Mouse (Mus musculus): ENCODE measurements around the gene Akap13. TPM values are rescaled to one million over a fixed set of nuclear protein-coding genes. Genes with fewer than 3 reads are reported as not detected.

The Akap13 gene
- polyA plus RNA-seq, 1 experiment, result 13.5 TPM

DNA sequence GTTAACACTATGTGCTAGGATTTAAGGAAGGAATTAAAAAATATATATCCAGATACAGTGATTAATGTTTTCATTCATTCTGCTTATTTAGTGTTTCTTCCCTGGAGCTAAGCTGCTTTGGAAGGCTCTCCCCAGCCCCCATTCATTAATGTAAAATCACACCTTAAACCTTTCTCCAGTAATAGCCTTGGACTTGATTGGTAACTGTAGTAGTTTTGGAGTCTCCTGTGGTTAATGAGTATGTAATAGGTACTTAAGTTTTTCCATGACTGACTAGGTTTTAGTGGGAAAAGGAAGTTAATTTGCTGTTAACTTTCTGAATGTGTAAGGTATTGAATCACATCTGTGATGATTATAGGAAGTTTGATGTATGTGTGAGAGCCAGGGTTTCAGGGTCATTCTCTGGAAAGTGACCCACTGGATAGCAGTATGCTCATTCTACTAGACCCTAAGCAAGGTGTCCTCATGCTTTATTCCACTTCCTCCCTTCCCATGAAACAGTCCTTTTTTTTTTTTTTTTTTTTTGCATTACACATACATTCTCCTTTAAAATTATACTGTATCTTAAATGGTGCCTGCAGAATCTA is 19.3 kb downstream of the Akap13 start:
- TF ChIP-seq CTCF (IDR thresholded peaks at IDR 0.05; ENCODE audit: extremely low read depth, insufficient read depth, low read length) (no peak), POLR2A (IDR thresholded peaks at IDR 0.05; ENCODE audit: extremely low read depth, insufficient read depth, low read length) (no peak)
- no peak overlapping the region for H3K27ac ChIP-seq (ENCODE audit: insufficient read depth, low read length)
- no peaks in the 10 kb centered on the region for H3K4me1 ChIP-seq (ENCODE audit: control insufficient read depth, insufficient read depth, low read length)
- H3K4me3 ChIP-seq (ENCODE audit: insufficient read depth, low read length), result no peak overlapping the region

DNA sequence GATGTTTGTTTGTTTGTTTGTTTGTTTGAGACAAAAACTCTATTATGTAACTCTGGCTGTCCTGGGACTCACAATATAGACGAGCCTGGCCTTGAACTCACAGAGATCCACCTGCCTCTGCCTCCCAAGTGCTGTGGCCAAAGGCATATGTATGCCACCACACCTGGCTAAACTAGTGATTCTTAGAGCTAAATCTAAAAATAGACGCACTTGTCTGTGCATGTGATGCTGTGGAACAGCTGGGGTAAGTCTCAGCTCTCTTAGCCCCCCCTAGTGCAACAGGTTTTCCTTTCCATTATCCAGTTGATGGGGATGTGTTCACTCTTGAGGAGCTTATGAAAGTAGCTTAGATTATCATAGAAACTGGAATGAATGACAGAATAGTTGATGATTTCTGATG is 22.7 kb downstream of the Akap13 start:
- no peak overlapping the region for H3K27ac ChIP-seq (ENCODE audit: insufficient read depth, low read length)
- TF ChIP-seq CTCF (IDR thresholded peaks at IDR 0.05; ENCODE audit: extremely low read depth, insufficient read depth, low read length), result no peak
- no peak for TF ChIP-seq POLR2A (IDR thresholded peaks at IDR 0.05; ENCODE audit: extremely low read depth, insufficient read depth, low read length)
- no peak overlapping the region for H3K4me3 ChIP-seq (ENCODE audit: insufficient read depth, low read length)
- H3K4me1 ChIP-seq (ENCODE audit: control insufficient read depth, insufficient read depth, low read length), result no peaks in the 10 kb centered on the region

DNA sequence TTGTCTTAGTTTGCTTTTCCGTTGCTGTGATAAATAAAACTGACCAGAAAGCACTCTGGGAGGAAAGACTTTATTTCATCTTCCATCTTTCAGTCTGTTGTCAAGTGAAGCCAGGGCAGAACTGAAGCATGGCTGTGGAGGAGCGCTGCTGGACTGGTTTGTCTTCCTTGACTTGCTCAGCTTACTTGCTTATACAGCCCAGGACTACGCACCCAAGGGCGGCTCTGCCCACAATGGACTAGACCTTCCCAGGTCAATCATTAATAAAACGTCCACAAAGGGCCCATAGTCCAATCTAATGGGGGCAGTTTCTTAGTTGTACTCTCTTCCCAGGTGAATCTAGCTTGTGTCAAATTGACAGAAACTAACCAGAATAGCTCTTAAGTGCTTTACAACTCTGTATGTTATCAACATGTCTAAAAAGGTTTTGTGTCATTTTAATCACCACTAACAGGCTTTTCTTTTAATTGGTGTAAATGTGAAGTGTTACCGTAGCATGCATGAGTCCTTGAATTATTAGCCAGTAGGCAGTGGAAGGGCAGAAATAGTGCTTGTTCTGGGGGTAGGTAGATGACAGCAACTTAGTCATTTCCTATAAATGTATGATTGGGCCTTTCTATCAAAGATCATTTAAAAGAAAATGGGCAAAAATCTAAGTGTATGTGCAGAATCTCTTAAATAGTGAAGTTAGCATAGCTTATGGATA is 25.5 kb downstream of the Akap13 start:
- TF ChIP-seq POLR2A (IDR thresholded peaks at IDR 0.05; ENCODE audit: extremely low read depth, insufficient read depth, low read length) (no peak), CTCF (IDR thresholded peaks at IDR 0.05; ENCODE audit: extremely low read depth, insufficient read depth, low read length) (no peak)
- Histone ChIP-seq H3K4me3 (ENCODE audit: insufficient read depth, low read length) (no peak overlapping the region), H3K4me1 (ENCODE audit: control insufficient read depth, insufficient read depth, low read length) (no peaks in the 10 kb centered on the region), H3K27ac (ENCODE audit: insufficient read depth, low read length) (no peak overlapping the region)

DNA sequence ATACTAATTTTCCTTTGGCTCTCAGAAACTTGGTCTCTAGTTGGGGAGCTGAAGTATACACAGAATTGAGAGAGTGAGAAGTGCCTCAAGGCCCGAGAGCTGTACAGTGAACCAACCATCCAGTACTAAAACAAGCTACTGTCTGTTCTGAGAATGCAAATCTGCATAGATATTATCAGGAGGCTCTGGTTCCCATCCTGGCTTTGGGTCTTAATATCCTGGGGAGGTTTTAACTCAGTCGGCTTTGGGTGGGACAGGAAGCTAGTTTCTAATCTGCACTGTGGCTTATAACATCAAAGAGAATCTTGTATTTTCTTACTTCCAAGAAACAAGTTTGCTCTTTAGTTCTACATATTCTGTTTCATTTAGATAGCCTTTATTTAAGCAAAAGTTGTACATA is 30.7 kb downstream of the Akap13 start:
- Histone ChIP-seq H3K27ac (ENCODE audit: insufficient read depth, low read length) (no peak overlapping the region), H3K4me1 (ENCODE audit: control insufficient read depth, insufficient read depth, low read length) (no peaks in the 10 kb centered on the region), H3K4me3 (ENCODE audit: insufficient read depth, low read length) (no peak overlapping the region)
- TF ChIP-seq POLR2A (IDR thresholded peaks at IDR 0.05; ENCODE audit: extremely low read depth, insufficient read depth, low read length), result no peak
- no peak for TF ChIP-seq CTCF (IDR thresholded peaks at IDR 0.05; ENCODE audit: extremely low read depth, insufficient read depth, low read length)

DNA sequence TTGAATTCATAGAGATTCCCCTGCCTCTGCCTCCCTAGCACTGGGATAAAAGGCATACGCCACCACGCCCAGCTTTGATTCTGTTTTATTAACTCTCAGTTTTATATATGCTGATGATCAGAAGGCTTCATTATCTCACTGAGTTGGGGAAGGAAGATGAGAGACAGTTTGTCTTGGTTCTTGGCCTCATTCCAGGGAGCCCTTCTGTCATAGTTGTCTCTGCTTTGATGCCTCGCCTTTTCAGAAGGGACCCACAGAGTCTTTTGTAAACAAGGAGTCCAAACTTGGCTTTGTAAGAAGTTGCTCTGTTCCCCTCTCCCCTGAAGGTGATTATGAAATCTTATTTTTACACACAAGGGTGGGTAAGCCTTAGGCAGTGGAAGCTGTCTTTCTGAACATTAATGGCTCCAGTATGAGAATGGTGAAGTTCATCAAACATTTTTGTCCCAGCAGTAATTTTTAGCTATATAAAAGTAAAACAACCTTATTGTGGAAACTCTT is 40.7 kb downstream of the Akap13 start:
- H3K27ac ChIP-seq (ENCODE audit: insufficient read depth, low read length), result no peak overlapping the region

DNA sequence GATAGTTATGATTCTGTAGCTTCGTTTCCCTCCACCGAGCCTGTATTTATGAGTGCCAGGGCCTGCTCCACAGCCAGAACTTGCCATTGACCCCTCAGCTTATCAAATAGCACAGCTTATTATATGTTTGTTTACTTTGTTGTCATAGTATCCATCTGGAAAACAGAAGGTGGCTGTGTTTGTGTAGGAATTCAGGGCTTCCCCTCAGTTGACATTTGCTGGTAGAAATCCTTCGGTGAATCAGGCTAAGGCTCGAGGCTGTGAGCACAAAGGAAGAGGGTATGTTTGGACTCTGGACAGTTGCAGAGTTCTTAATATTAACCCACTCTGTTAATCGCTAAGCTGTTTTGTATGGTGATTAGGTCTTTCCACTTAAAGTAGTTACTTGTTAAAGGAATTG is 43.3 kb downstream of the Akap13 start:
- H3K4me1 ChIP-seq (ENCODE audit: control insufficient read depth, insufficient read depth, low read length), result no peaks in the 10 kb centered on the region
- H3K4me3 ChIP-seq (ENCODE audit: insufficient read depth, low read length), result no peak overlapping the region
- H3K27ac ChIP-seq (ENCODE audit: insufficient read depth, low read length), result no peak overlapping the region
- TF ChIP-seq POLR2A (IDR thresholded peaks at IDR 0.05; ENCODE audit: extremely low read depth, insufficient read depth, low read length) (no peak), CTCF (IDR thresholded peaks at IDR 0.05; ENCODE audit: extremely low read depth, insufficient read depth, low read length) (no peak)

More for the DNA sequence above, 40.7 kb downstream of the Akap13 start:
- Histone ChIP-seq H3K4me1 (ENCODE audit: control insufficient read depth, insufficient read depth, low read length) (no peaks in the 10 kb centered on the region), H3K4me3 (ENCODE audit: insufficient read depth, low read length) (no peak overlapping the region)
- TF ChIP-seq POLR2A (IDR thresholded peaks at IDR 0.05; ENCODE audit: extremely low read depth, insufficient read depth, low read length) (no peak), CTCF (IDR thresholded peaks at IDR 0.05; ENCODE audit: extremely low read depth, insufficient read depth, low read length) (no peak)

DNA sequence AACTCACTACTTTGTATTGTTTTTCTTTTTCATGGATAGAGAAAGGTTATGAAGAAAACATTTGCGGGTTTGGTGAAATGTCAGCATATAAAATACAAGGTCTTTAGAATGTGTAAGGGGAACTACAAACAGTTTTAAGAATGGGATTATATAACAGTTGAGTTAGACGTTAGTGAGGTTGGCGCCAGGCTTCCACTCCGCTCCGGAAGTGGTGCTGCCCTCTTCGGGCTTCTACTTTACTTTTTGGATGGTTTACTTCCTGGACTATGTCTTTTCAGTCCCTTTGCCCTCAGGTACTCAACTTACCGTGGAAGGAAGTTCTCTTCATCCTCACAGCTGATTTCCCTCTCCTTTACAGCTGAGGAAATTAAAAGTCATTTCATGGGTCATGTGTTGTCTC is 43.9 kb downstream of the Akap13 start:
- no peak overlapping the region for H3K4me3 ChIP-seq (ENCODE audit: insufficient read depth, low read length)
- TF ChIP-seq POLR2A (IDR thresholded peaks at IDR 0.05; ENCODE audit: extremely low read depth, insufficient read depth, low read length), result no peak
- TF ChIP-seq CTCF (IDR thresholded peaks at IDR 0.05; ENCODE audit: extremely low read depth, insufficient read depth, low read length), result no peak

DNA sequence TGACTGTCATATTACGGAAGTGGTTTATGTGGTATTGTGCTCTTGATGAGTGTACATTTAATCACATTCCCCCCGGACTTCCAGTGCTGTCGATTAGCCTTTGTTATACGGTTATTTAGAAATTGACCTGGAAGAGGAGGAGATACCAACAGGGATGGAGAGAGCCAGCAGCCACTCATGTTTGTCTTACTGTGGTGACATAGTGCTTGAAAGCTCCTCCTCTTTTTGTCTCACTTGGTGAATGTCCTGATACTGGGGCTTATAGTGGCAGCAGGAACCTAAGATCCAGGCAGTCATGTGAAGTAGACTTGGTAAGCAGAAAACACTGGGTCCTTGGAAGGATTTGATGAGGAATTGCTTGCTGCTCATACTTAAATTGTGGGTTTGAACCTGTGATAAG is 44.8 kb downstream of the Akap13 start:
- TF ChIP-seq POLR2A (IDR thresholded peaks at IDR 0.05; ENCODE audit: extremely low read depth, insufficient read depth, low read length), result no peak
- TF ChIP-seq CTCF (IDR thresholded peaks at IDR 0.05; ENCODE audit: extremely low read depth, insufficient read depth, low read length), result no peak
- Histone ChIP-seq H3K4me1 (ENCODE audit: control insufficient read depth, insufficient read depth, low read length) (no peaks in the 10 kb centered on the region), H3K4me3 (ENCODE audit: insufficient read depth, low read length) (no peak overlapping the region), H3K27ac (ENCODE audit: insufficient read depth, low read length) (no peak overlapping the region)

More for the DNA sequence above, 43.9 kb downstream of the Akap13 start:
- no peaks in the 10 kb centered on the region for H3K4me1 ChIP-seq (ENCODE audit: control insufficient read depth, insufficient read depth, low read length)
- H3K27ac ChIP-seq (ENCODE audit: insufficient read depth, low read length), result no peak overlapping the region

DNA sequence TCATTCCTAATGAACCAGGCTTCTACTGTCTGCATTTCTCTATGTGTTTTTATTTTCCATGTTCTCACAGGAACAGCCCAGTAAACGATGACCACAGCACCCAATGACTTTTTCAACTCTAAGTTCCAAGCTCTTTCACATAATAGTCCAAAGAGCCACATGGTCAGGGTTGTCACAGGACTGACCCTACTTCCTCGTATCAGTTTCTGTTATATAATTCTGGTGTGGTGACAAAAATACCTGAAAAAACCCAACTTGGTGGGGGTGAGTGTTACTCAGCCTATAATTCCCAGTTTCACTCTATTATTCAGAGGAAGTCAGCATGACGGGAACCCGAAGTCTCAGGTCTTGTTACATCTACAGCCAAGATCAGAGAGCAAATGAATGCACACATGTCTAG is 45.5 kb downstream of the Akap13 start:
- TF ChIP-seq POLR2A (IDR thresholded peaks at IDR 0.05; ENCODE audit: extremely low read depth, insufficient read depth, low read length) (no peak), CTCF (IDR thresholded peaks at IDR 0.05; ENCODE audit: extremely low read depth, insufficient read depth, low read length) (no peak)
- Histone ChIP-seq H3K4me3 (ENCODE audit: insufficient read depth, low read length) (no peak overlapping the region), H3K27ac (ENCODE audit: insufficient read depth, low read length) (no peak overlapping the region), H3K4me1 (ENCODE audit: control insufficient read depth, insufficient read depth, low read length) (no peaks in the 10 kb centered on the region)

DNA sequence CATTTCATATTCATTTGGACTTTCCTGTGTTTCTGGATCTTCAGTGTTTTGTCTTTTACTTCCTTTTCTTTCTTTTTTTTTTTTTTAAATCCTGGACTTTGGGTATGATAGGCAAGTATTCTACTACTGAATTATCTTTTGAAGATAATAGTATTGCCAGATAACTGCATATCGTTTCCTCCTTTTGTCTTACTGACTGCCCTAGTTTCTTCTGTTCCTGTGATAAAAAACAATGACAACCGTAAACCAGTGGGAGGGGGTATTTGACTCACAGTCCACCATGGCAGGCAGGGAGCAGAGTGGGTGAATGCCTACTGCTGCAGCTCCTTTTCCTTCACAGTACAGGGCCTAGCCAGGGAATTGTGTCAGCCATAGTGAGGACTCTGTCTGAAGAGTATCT is 49.2 kb downstream of the Akap13 start:
- Histone ChIP-seq H3K27ac (ENCODE audit: insufficient read depth, low read length) (no peak overlapping the region), H3K4me3 (ENCODE audit: insufficient read depth, low read length) (no peak overlapping the region), H3K4me1 (ENCODE audit: control insufficient read depth, insufficient read depth, low read length) (no peaks in the 10 kb centered on the region)
- TF ChIP-seq POLR2A (IDR thresholded peaks at IDR 0.05; ENCODE audit: extremely low read depth, insufficient read depth, low read length) (no peak), CTCF (IDR thresholded peaks at IDR 0.05; ENCODE audit: extremely low read depth, insufficient read depth, low read length) (no peak)

All from cortical plate, adult 2 months (tissue).